Mouse (Mus musculus): ENCODE data around the gene Gm20604.

GRCm38 (mm10) chr12:102772676-102773075 lies 14.2 kb upstream of the Gm20604 start:
- TF ChIP-seq CTCF (IDR thresholded peaks at IDR 0.05; ENCODE audit: extremely low read depth, insufficient read depth, low read length), result no peak
- TF ChIP-seq POLR2A (IDR thresholded peaks at IDR 0.05; ENCODE audit: extremely low read depth, insufficient read depth, low read length), result no peak

Measured in cortical plate, adult 2 months (tissue).